Mouse (Mus musculus) thymus, adult 2 months (tissue): ENCODE measurements around the gene Cap2.

Experiments used
- CTCF ChIP-seq: fragments of 200-500 bp; IDR thresholded peaks from 2 replicates; pipeline ENCODE4 v1.5.1; 2012; ENCODE audit warnings: mild to moderate bottlenecking, control low read depth, low read length, moderate library complexity, borderline replicate concordance; ENCODE audit not compliant: control insufficient read depth, poor library complexity, insufficient read depth; ENCODE audit errors: extremely low read depth
- POLR2A ChIP-seq: fragments of 200-500 bp; IDR thresholded peaks from 2 replicates; pipeline ENCODE4 v1.6.1; 2012; ENCODE audit warnings: mild to moderate bottlenecking, low read length, control low read depth, moderate library complexity; ENCODE audit not compliant: control insufficient read depth, poor library complexity, insufficient read depth; ENCODE audit errors: extremely low read depth

DNA sequence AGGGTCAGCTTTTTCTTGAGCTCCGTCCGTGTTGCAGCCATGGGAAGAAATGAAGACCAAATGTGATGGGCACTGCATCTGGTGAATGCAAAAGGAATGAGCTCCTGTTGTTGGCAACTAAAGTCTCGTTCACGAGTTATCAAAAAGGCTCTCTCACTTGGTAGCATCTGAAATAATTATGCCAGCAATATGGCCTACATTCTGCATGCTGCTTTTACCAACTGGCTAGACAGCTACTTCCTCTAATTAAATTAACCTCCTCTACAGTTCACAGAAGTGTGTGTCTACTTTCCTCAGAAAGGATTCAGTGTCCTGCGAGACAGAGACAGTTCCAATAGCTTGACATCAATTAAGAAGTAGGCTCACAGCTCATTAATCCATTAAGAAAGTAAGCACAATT, 152.9 kb downstream of the Cap2 start:
- TF ChIP-seq CTCF (no peak), POLR2A (no peak)
